Mouse (Mus musculus) fibroblast of lung, adult 2 months (primary cell): ENCODE results near the gene Jph3.
A peak's percentile ranks its signal among the peaks of the same experiment; 100 is the strongest.

ENCODE experiments used
- DNase-seq: peaks from one replicate; pipeline ENCODE4 v3.0.0-alpha.2; 2011; ENCODE audit warnings: low read depth

Jph3 gene

DNA sequence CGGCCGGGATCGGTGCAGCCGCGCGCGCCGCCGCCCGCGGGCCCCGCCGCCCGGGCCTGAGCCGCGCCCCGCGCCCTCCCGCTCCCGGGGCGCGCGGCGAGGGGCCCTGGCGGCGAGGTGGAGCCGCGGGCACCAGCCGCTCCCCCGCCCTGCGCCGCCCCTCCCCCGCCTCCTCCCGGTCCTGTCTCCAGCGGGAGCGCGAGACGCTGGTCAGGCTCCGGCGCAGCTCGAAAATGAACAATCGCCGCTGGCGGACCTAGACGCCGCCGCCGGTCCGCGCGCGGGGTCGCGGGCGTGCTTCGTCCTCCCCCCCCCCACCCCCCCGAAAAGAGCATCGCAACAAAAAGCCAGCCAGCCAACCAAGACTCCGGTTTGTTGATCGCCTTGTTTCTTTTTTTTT lies 747 bp downstream of the Jph3 start:
- no peak for DNase-seq

DNA sequence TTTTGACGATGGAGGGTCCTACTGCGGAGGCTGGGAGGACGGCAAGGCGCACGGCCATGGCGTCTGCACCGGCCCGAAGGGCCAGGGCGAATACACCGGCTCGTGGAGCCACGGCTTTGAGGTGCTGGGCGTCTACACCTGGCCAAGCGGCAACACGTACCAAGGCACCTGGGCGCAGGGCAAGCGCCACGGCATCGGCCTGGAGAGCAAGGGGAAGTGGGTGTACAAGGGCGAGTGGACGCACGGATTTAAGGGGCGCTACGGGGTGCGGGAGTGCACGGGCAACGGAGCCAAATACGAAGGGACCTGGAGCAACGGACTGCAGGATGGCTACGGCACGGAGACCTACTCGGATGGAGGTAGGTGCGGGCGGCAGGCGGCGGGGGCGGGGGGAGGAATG lies 1.2 kb downstream of the Jph3 start:
- no peak for DNase-seq

DNA sequence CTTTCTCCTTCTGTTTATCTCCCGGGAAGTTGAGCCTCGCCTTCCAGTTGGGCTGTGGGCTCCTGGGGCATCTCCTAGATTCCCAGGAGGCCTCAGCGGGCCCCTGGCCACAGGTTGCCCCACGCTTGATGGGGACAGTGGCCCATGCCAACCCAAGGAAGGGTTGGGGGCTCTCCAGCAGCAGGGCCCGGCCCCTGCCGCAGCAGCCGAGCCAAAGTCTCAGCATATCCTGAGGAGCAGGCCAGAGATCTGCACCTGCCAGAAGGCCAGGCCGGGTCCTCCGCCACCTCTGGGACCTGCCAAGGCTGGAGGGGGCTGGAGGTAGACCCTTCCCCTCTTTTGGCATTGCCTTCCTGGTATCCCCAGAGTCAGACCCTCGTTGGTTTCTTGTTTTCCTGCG lies 1.6 kb downstream of the Jph3 start:
- DNase-seq: no peak

DNA sequence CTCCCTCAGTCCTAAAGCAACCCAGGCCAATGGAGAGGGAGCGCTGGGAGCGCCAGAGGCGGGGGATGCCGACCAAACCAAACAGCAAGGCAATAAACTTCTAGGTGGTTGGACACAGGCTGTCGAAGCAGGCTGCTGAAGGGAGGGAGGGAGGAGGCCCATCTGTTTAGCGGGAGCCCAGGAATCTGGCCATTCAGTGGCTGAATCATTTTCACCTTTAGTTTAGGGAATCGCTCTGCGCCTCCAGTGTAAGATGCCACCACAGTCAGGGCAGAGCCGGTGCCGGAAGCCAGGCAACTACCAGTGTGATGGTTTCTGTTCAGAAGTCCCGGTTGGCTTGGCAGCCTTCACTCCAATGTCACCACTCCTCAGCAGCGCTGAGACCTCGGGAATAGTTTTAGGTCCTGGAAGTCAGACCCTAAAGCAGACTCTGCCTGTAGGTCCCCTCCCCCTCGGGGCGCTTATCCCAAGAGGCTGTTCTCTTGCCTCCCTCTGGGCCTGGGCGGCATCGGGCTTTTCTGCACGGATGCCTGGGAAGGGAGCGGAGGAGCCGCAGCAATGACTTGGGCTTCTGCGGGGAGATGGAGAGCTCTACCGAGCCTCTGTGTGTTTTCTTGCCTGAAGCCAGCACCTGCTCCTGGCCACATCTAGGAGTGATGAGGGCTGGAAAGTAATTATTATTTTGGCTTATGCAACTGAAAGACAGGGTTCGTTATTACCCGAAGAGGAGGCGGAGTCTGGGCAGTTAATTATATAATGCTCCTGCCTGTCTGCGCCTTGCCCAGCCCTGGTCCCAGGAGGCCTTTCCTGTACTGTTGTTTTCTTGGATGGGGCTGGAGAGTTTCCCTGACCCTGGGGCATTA lies 2.3 kb downstream of the Jph3 start:
- no peak for DNase-seq

DNA sequence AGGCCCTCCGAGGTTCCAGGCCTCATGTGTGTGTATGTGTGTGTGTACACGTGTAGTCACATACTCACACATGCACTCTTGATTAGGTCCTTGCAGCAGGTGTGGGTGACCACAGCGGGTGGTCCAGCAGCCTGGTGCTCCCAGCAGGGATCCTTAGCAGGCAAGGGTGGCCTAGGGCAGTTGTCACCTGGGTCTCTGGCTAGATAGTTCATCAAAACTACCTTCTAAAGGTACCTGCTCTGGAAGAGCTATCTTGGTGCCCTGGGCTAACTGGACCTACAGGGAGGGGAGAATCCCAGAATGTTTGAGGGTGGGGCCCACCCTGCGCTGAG lies 2.9 kb downstream of the Jph3 start:
- no peak for DNase-seq

DNA sequence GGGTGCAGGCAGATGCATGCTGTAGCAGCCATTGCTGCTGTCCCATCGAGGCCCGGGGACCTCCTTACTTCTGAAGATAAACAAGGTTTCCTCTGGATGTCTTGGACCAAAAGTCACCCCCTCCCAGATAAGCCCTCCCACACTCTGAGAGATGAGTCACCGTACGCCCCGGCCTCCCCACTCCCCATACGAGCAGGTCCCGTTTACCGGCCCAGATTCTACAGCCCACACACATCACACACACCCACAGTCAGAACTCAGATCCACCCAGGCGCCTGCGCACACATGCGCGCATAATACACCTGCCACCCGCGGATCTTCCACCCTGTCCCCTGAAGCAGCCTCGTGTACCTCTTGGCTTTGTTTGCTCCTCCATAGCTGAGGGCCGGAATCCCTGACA lies 4.8 kb downstream of the Jph3 start:
- no peak for DNase-seq

DNA sequence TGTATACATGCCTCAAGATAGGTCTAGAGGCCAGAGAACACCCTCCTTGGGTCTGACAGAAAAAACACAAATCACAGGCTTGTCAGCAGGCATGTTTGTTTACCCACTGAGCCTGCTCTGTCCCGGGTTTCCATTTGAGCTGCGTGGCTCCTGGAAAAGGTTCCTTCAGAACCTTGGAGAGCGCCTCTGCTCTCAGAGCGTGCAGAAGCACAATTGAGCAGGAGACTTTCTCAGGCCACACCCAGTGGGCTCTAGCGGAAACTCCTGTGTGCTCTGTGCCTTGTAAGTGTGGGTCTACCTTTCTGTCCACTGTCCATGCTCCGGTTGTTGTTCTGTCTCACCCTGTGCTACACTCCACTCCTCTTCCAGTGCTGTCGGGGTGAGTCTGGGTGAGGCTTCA lies 6.8 kb downstream of the Jph3 start:
- DNase-seq: no peak

DNA sequence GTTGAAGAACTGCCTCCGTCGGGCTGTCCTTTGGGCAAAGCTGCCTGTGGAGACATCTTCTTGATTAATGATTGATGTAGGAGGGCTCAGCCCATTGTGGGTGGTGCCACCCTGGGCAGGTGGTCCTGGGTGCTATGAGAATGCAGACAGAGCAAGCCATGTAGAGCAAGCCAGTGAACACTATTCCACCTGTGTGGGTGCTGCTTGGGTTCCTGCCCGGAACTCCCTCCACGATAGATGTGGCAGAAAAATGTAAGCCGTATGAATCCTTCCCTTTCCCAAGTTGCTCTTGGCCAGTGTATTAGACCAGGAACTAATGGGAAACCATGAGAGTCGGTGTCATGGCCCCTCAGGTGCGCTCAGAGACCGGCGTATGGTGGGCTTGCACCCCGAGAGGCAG lies 11.3 kb downstream of the Jph3 start:
- DNase-seq: no peak

DNA sequence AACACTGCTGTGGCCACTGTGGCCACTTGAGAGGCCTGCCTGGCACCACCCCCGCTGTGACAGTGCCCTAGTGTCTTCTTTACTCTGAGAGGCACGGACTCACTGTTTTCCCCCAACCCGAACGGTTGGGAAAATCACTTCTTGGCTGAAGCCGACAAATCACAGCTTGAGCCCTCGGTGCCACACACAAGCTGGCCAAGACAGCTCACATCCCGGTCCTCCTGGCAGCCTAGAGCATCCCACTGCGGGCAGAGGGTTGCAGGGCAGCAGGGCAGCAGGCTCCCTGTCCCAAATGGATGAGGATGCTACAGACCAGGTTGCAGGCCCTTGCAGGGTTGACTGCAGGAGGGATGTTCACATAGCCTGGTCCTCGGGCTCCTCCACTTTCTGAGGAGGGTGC lies 20.1 kb downstream of the Jph3 start:
- no peak for DNase-seq

DNA sequence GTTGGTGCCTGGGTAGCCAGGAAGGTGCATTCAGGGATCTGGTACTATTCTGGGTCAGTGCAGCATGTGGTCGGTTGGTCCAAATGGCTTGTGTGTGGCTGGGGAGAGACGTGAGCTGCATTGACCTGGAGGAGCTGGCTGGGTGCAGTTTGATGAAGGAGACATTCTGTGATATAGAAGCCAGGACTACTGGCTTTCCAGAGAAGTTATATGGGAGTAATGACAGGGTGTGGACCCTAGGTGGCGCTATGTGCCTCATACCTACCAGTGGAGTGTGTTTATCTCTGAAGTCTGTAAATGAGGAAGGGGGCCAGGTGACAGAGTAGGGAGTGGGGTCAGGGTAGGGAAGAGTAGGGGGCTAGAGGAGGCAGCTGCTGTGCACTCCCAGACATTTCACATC lies 21.1 kb downstream of the Jph3 start:
- DNase-seq: no peak

DNA sequence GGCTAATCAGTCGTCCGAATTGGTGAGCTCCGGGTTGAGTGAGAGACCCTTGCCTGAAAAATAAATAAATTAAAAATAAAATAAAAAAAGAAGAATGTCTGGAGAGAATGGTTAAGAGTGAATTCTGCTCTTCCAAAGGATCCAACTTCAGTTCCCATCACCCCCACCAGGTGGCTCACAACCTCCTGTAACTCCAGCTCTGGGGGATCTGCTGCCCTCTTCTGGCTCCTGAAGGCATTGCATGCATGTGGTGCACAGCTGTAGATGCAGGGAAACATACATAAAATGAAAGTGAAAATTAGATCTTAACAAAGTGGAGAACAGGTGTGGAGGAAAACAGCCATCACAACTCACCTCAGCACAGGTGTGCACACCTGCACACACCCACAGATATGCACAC lies 22.0 kb downstream of the Jph3 start:
- DNase-seq: peak; percentile 28

DNA sequence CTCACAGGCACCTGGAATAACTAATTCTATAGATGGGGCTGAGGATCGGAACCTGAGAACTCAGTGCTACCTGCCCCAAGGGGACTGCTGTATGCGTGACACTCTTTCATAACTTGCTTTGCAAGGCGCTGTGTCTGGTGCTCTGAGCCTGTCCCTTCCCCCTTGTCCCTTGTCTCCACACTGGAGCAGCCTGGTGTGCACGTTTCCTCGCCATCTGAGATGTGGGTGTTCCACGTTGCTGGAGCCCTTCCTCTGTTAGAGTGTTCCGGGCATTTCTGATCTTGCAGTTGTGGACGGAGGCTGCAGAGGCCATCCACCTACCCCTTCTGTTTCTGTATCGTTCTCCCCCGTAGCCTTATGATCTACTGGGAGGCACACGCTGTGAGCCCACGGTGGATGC lies 29.0 kb downstream of the Jph3 start:
- DNase-seq: no peak

DNA sequence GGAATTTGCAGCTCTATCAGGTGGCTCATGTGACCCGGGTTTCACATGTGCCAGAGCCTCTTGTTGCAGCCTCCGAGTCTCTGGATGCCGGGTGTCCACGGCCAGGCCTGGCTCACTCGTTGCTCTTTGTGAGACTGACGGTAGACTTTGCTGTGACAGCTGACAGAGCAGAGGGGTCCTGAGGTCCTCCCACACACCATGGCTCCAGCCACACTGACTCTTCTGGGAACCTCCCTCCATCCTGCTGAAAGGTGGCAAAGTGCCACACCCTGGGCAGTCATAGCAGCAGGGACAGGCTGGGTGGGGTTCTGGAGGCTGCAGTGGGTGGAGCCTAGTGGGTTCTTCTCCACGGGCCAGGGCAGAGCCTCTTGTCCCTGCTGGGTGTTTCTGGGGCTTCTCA lies 31.1 kb downstream of the Jph3 start:
- no peak for DNase-seq

DNA sequence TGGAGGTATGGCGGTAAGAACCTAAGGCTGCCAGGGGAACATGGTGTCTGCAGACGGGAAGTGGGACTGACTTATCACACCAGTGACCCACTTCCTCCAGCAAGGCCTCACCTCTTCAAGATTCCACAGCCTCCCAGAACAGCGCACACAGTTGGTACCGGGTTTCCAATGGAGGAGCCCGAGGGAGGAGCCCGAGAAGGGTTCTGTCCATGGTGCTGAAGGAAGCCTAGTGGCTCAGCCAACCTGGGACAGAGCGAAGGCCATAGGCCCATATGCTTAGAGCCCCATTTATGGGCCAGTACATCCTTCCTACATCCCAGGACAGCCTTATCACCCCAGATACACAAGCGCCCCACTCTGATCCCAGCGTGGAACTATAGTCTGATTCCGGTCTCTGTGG lies 32.1 kb downstream of the Jph3 start:
- DNase-seq: no peak

DNA sequence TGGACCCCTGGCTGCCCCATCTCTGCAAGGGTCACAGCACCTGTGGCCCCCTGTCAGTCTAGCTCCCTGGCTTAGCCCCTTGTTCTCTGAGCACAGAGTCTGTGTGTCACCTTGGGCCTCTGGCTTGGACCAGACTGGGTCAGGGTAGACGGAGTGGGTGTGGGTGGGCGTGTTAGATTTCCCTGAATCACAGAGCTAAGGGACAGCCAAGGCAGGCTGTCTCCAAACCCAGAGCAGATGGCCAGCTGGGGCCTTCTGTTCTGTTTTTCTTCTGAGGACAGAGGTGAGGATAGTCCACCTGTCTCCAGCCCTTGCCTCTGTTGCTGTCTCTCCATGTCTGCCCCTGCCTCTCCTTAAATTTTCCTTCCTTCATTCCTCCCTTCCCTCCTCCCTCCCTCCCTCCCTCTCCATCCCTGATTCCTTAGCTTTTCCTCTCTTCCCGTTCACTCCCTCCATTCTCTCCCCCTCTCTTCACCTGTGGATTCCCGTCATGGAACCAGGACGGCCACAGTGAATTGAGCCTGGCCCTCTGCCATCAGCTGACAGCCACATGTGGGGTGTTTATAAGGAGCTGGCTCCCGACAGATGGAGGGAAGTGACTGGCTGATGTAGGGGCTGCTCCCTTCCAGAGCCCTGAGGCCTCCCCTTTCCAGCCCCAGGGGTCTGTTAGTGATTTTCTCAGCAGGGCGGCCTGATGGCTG lies 33.7 kb downstream of the Jph3 start:
- DNase-seq: no peak

DNA sequence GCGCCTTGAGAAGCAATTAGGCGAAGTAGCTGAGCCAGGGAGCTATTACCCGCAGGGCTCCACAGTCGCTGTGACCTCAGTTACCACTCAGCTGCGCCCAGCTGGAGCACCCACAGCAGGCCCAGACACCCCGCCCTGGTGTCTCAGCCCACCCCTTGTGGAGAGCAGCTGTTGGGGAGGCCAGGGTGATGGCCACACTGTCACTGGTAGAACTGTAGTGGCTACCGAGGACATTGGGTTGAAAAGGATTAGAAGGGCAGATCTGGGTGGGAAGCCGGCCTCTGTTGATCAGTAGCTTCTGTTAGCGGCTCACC lies 34.2 kb downstream of the Jph3 start:
- no peak for DNase-seq

DNA sequence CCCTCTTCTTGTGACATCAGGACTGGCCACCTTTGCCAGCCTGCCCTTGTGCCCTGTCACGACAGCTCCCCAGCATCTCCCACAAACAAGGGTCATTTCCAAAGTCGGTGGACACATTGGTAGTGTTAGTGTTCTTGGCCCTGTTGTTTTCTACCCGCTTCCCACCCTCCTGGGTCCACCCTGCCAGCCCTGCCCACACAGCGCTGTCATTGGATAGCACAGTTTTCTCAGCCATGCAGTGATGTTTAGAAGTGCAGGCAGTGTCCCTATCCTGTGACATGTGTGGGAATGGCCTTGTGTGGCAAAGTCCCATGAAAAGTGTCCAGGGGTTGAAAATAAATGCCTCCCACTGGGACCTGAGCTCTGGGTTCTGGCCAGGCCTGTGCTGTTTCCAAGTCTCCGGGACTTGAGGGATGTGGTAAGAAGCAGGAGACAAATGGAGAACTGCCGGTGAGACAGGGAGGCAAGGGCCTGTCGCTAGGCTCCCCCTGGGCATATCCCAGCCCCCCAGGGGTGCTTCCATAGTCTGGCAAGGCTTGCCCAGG lies 36.2 kb downstream of the Jph3 start:
- DNase-seq: no peak

DNA sequence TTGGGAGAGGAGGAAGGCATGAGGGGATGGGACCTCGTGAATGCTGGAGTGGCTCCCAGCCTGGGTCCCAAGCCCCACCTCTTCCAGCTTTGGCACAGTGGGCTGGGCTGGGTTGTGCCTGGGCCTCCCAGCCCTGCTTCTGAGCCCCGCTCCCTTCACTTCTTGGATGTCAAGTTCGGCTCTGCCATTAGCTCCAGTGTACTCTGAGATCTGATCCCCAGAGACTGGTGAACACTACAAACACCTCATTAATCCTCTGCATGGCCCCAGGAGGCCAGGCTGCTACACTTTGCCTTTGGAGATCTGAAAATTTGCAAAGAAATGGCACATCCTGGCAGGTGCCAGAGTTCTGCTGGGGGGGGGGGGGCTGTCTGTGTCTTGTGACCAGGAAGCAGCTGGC lies 39.7 kb downstream of the Jph3 start:
- DNase-seq: no peak

DNA sequence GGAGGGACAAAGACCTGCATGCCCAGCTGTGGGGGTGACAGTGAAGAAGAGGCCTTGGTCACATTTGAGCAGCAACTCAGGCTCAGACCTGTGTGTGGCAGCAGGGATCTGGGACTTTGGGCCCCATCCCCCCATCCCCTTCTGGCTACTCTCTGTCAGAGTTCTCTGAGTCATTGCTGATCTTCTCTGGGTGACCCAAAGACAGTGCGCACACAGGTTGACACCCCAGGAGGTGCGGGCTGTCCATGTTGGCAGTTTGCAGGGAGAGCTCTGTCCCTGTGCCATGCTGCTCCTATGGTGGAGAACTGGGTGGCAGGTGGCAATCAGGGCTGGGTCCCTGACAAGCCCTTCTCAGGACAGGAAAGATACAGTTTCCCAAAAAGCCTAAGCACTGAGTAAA lies 40.2 kb downstream of the Jph3 start:
- DNase-seq: no peak

DNA sequence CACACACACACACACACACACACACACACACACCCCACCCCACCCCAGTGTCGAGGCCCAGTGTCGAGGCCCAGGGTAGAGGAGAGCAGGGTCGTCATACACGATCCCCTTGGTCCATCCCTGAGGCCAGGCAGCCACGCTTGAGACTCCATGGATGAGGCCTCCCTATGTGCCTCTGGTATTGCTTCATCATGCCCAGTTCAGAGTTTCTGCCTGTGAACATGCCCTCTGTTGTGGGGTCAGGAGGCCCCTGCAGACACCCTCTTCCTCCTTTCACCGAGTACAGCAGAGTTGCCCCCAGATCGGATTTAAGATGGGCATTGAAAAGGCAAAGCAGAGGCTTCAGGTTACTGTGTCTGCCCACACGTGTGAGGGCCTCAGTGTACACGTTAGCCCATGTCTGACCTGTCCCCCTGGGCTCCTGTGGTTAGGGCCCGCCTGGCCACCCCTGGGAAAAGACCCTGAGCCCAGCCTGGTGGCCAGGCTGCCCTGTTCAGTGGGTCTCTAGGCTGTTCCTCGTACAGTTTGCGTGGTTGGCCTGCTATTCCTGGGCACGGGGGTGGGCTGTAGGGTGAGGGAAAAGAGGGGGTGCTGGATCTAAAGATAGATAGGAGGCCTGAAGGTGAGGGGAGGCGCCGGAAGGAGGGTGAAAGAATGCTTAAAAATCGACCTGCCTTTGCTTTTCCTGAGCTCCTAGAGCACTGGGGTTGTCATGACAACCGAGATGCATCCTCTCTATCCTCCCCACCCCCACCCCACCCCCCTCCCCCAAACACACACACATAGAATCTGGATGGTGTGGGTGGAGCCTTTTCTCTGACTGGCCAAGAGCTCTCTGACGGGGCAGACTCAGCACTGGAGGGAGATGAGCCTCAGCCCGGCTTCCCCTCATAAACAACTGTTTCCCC lies 41.7 kb downstream of the Jph3 start:
- DNase-seq: no peak

DNA sequence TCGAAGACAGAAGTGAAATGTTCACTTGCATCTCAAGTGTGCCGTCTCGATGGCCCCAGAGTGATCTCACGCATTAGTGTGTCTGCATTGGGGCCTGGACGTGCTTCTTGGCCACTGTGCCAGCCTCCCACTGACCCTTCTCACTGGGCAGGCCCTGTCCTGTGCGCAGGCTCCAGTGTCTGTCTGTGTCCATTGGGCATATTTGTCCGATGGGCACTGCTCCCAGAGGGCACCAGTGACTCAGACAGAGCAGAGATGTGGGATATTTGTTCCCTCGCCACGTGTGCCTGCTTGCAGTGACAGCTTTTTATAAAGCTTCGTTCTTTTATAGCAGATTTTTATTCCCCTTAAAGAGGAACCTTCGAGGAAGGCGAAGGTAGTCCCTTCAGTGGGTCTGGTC lies 44.5 kb downstream of the Jph3 start:
- no peak for DNase-seq

DNA sequence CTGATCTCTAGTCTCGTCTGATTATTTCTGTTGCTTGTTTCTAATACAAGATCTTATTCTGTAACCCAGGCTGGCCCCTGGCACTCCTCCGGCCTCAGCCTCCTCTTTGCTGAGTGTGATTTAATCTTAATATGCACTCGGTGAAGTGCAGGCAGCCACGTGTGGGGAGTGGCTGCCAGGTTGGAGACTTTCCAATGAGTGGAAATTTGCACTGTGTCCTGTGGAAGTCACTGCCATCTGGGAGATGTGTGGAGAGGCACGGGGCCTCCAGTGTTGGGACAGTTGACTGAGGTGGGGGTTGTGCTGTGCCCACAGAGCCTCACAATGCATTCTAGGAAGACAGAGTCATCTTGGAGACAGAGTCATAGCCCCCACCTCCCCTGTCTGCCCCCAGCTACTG lies 53.1 kb downstream of the Jph3 start:
- DNase-seq: no peak

DNA sequence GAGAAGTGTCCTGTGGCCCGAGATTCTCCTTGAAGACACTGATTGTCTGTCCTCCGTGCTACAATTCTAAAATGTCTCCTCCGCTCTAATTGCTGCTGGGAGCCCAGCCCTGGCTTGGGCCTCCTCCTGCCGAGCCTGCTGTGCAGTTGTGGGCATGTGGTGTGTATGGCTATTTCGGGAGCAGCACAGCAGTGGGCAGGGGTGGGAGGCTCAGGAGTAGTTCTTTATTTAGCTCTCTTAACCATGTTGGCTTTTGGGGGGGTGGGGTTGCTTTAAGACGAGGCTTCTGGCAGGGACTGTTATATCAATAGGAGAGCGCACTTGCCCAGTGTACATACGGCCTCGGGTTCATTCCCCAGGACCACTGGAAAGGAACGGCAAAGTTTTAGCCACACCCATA lies 57.1 kb downstream of the Jph3 start:
- no peak for DNase-seq
